Mouse (Mus musculus): Measurements from ENCODE around the gene Tpbgl. TPM values are rescaled to one million over a fixed set of nuclear protein-coding genes. Genes with fewer than 3 reads are reported as not detected.

The Tpbgl gene
- total and polyA plus RNA-seq, 3 experiments = 0.07 to 0.25 TPM; not detected in 1

DNA sequence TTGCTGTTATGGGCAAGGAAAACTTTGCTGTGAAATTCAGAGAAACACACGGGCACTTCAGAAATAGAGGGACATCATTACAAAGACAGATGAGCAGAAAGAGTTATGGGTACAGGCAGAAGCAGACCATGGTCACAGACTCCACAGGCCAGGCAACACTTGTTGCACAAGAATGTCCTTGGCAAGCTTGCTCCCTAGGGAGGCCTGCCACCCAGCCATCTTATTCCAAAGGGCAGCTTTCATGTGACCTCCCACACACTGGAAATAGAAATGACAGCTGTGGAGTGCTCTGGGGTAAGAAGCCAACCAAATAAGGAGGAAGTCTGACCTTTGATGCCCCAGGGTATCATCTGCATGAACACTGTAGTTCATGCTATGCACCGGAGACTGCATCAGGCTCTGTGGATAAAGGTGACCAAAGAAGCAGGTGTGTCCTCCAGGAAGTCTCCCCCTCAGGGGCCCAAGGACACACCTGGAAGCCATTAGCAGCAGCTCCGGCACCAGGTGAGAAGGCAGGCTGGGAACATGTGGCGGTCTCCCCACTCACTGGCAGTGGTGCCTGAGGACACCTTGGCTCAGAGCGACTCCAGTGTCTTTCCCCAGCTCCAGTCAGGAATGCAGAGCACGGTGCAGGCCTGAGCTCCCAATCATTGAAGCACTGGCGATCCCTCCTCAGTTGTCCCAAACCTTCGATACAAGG, 7.2 kb upstream of the Tpbgl start:
- TF ChIP-seq NELFE (IDR thresholded peaks at IDR 0.05; ENCODE audit: low read depth, low read length) = no peak
- no peak for TF ChIP-seq POLR2AphosphoS2 (IDR thresholded peaks at IDR 0.05; ENCODE audit: low read depth, low read length)
- TF ChIP-seq MAFK (IDR thresholded peaks at IDR 0.05; ENCODE audit: insufficient replicate concordance, low read length) = no peak
- TF ChIP-seq HCFC1 (IDR thresholded peaks at IDR 0.05; ENCODE audit: low read depth, low read length) = no peak
- no peak for TF ChIP-seq MXI1 (IDR thresholded peaks at IDR 0.05; ENCODE audit: low read depth, low read length)
- TF ChIP-seq ELF1 (IDR thresholded peaks at IDR 0.05; ENCODE audit: low read depth, low read length) = no peak
- no peaks in the 10 kb centered on the region for H3K79me2 ChIP-seq (replicated peaks; ENCODE audit: control insufficient read depth, extremely low read depth, insufficient read depth, poor library complexity, severe bottlenecking)
- dilution Hi-C loops (cut with MboI; ENCODE audit: extremely low pct_ligation_motif_present, extremely low pct_unique_long_range_greater_than_20kb, low sequenced_read_pairs) (no loop called here), in situ Hi-C loops (cut with MboI; ENCODE audit: low pct_ligation_motif_present, low pct_unique_long_range_greater_than_20kb, low sequenced_read_pairs) (no loop called here)
- peaks cover 0 to 17% of the 10 kb centered on the region in 2 experiments; a peak in 2 of 4 replicates for H3K4me1 ChIP-seq (ENCODE audit: control insufficient read depth in 1 of 2, insufficient read depth in 2 of 2)
- H3K27ac ChIP-seq (ENCODE audit: insufficient read depth, low read depth) = no peak overlapping the region
- no peaks in the 10 kb centered on the region for H3K36me3 ChIP-seq (replicated peaks in 1 of 2; ENCODE audit: control insufficient read depth in 1 of 2, insufficient read depth in 1 of 2, low read length in 1 of 2)
- H3K9me3 ChIP-seq (replicated peaks; ENCODE audit: low read length) = no peaks in the 10 kb centered on the region
- H3K4me2 ChIP-seq (ENCODE audit: insufficient read depth, low read depth, poor library complexity, severe bottlenecking) = no peak overlapping the region
- H3K4me3 ChIP-seq (replicated peaks in 1 of 3; ENCODE audit: low read depth in 2 of 3, low read length in 2 of 3, poor library complexity in 1 of 3) = no peak overlapping the region
- H3K27me3 ChIP-seq (replicated peaks) = peaks cover 62% of the 10 kb centered on the region
- DNase-seq (ENCODE audit: extremely low read depth) = no peak
- no peak overlapping the region for H3K9ac ChIP-seq (ENCODE audit: insufficient read depth, low read depth)

DNA sequence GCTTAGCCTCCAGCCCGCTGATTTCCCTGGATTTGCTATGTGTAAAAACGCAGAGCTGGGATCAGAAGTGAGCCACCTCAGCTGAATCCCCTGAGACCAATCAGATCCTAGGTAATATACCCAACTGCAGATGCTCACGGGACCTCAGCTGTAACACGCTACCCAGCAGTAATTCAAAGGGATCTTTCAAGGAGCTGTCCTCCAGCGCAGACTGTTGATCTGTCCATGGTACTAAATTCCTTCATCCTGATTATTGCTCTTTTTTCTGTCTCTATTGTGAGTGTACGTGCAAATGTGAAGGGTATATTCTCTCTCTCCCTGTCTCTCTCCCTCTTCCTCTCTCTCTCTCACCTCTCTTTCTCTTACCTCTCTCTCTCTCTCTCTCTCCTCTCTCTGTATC, 5.4 kb upstream of the Tpbgl start:
- Histone ChIP-seq H3K4me1 (ENCODE audit: control insufficient read depth in 1 of 2, insufficient read depth in 2 of 2) (peaks cover 0 to 17% of the 10 kb centered on the region in 2 experiments; a peak in 2 of 4 replicates), H3K9me3 (replicated peaks; ENCODE audit: low read length) (no peaks in the 10 kb centered on the region), H3K27ac (ENCODE audit: insufficient read depth, low read depth) (no peak overlapping the region), H3K79me2 (replicated peaks; ENCODE audit: control insufficient read depth, extremely low read depth, insufficient read depth, poor library complexity, severe bottlenecking) (no peaks in the 10 kb centered on the region), H3K9ac (ENCODE audit: insufficient read depth, low read depth) (no peak overlapping the region), H3K4me2 (ENCODE audit: insufficient read depth, low read depth, poor library complexity, severe bottlenecking) (no peak overlapping the region), H3K4me3 (replicated peaks in 1 of 3; ENCODE audit: low read depth in 2 of 3, low read length in 2 of 3, poor library complexity in 1 of 3) (no peak overlapping the region), H3K36me3 (replicated peaks in 1 of 2; ENCODE audit: control insufficient read depth in 1 of 2, insufficient read depth in 1 of 2, low read length in 1 of 2) (no peaks in the 10 kb centered on the region), H3K27me3 (replicated peaks) (peaks cover 61% of the 10 kb centered on the region)
- dilution Hi-C loops (cut with MboI; ENCODE audit: extremely low pct_ligation_motif_present, extremely low pct_unique_long_range_greater_than_20kb, low sequenced_read_pairs) (no loop called here), in situ Hi-C loops (cut with MboI; ENCODE audit: low pct_ligation_motif_present, low pct_unique_long_range_greater_than_20kb, low sequenced_read_pairs) (no loop called here)
- TF ChIP-seq MEF2A (IDR thresholded peaks at IDR 0.05; ENCODE audit: borderline replicate concordance, low read depth, low read length) (no peak), TBP (conservative IDR thresholded peaks at IDR 0.05; ENCODE audit: low read depth, low read length) (no peak), E2F4 (IDR thresholded peaks at IDR 0.05; ENCODE audit: insufficient replicate concordance, low read depth, low read length) (no peak)
- no peak for DNase-seq (ENCODE audit: extremely low read depth)

DNA sequence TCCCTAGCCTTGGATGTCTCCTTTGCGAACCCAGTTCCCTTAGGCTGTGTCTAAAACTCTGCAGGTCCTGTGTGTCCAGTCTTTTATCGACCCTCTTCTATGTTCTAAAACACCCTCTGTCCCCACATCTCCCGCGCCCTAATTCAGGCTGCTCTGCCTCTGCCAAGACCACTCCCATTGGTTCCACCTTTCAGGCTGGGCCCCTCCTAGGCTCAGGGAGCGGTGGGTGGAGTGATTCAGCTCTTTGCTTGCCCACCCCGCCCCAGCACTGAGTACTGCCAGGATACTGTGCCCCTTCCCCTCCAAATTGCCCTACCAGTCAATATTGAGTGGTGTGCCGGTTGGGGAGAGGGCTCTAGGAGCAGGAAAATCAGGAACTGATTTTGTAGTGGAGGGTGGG, 463 bp upstream of the Tpbgl start:
- peaks cover 4 to 13% of the 10 kb centered on the region in 2 experiments for H3K4me1 ChIP-seq (ENCODE audit: control insufficient read depth in 1 of 2, insufficient read depth in 2 of 2)
- DNase-seq (ENCODE audit: extremely low read depth) = no peak
- dilution Hi-C loops (cut with MboI; ENCODE audit: extremely low pct_ligation_motif_present, extremely low pct_unique_long_range_greater_than_20kb, low sequenced_read_pairs) = no loop called here
- H3K4me3 ChIP-seq (replicated peaks in 1 of 3; ENCODE audit: low read depth in 2 of 3, low read length in 2 of 3, poor library complexity in 1 of 3) = no peak overlapping the region
- peaks cover 15% of the 10 kb centered on the region for H3K9me3 ChIP-seq (replicated peaks; ENCODE audit: low read length)
- H3K79me2 ChIP-seq (replicated peaks; ENCODE audit: control insufficient read depth, extremely low read depth, insufficient read depth, poor library complexity, severe bottlenecking) = no peaks in the 10 kb centered on the region
- no peak overlapping the region for H3K9ac ChIP-seq (ENCODE audit: insufficient read depth, low read depth)
- H3K27ac ChIP-seq (ENCODE audit: insufficient read depth, low read depth) = no peak overlapping the region
- TF ChIP-seq ZC3H11A (IDR thresholded peaks at IDR 0.05; ENCODE audit: low read depth, low read length) = no peak
- no peak for TF ChIP-seq SIN3A (IDR thresholded peaks at IDR 0.05; ENCODE audit: low read length)
- no peak for TF ChIP-seq JUN (IDR thresholded peaks at IDR 0.05; ENCODE audit: insufficient read depth, low read depth, low read length)
- no peak for TF ChIP-seq MAX (IDR thresholded peaks at IDR 0.05; ENCODE audit: low read length)
- TF ChIP-seq ELF1 (IDR thresholded peaks at IDR 0.05; ENCODE audit: low read depth, low read length) = no peak
- no peak for TF ChIP-seq CHD1 (IDR thresholded peaks at IDR 0.05; ENCODE audit: low read depth, low read length)
- no peak for TF ChIP-seq UBTF (IDR thresholded peaks at IDR 0.05; ENCODE audit: low read depth, low read length)
- no peak for TF ChIP-seq CTCF (conservative IDR thresholded peaks at IDR 0.05 in 1 of 2, IDR thresholded peaks at IDR 0.05 in 1 of 2; ENCODE audit: low read depth in 2 of 2, low read length in 2 of 2)
- TF ChIP-seq ETS1 (conservative IDR thresholded peaks at IDR 0.05; ENCODE audit: low read depth, low read length) = no peak
- no peak for TF ChIP-seq ZMIZ1 (IDR thresholded peaks at IDR 0.05; ENCODE audit: low read depth, low read length)
- H3K36me3 ChIP-seq (replicated peaks in 1 of 2; ENCODE audit: control insufficient read depth in 1 of 2, insufficient read depth in 1 of 2, low read length in 1 of 2) = no peaks in the 10 kb centered on the region
- H3K27me3 ChIP-seq (replicated peaks) = peaks cover 55% of the 10 kb centered on the region
- in situ Hi-C loops (cut with MboI; ENCODE audit: low pct_ligation_motif_present, low pct_unique_long_range_greater_than_20kb, low sequenced_read_pairs) = loop anchor here (10.0 kb wide), 1 partner anchor 77 kb away; no protein-coding TSS in a partner anchor
- H3K4me2 ChIP-seq (ENCODE audit: insufficient read depth, low read depth, poor library complexity, severe bottlenecking) = no peak overlapping the region
